Mouse (Mus musculus) testis, adult 2 months (tissue): ENCODE results near the gene Rab22a.

ENCODE experiments used
- CTCF ChIP-seq: fragments of 200-500 bp; IDR thresholded peaks from 2 replicates; pipeline ENCODE4 v1.5.1; 2012; ENCODE audit warnings: low read depth, mild to moderate bottlenecking, inconsistent platforms, low read length, moderate library complexity; ENCODE audit not compliant: control insufficient read depth, insufficient read depth, insufficient replicate concordance
- POLR2A ChIP-seq: fragments of 200-500 bp; IDR thresholded peaks from 2 replicates; pipeline ENCODE4 v1.6.1; 2012; ENCODE audit warnings: low read depth, mild to moderate bottlenecking, inconsistent platforms, low read length, moderate library complexity; ENCODE audit not compliant: control insufficient read depth

GRCm38 (mm10) chr2:173678593-173678992 is 19.0 kb downstream of the Rab22a start:
- TF ChIP-seq CTCF: no peak
- TF ChIP-seq POLR2A: no peak
